Mouse (Mus musculus): Measurements from ENCODE around the gene Fcho1. TPM values are rescaled to one million over a fixed set of nuclear protein-coding genes. Genes with fewer than 3 reads are reported as not detected.
"Not testable (repeated sequence)": the region's sequence is repeated elsewhere in the genome, so short reads cannot be mapped to it uniquely, and the experiment has no call there.

Fcho1 gene
- total RNA-seq, 2 experiments from 2014 or later: 8.4 to 9.8 TPM

GRCm38 (mm10) chr8:71719218-71719617, 6.3 kb downstream of the Fcho1 start:
- no peak for DNase-seq (ENCODE audit: low spot score in 2 of 2)

GRCm38 (mm10) chr8:71718252-71718651, 7.3 kb downstream of the Fcho1 start:
- no peak for DNase-seq (ENCODE audit: low spot score in 2 of 2)

- no peak for DNase-seq (ENCODE audit: low spot score in 2 of 2)
These were observed 8.4 kb downstream of the Fcho1 start for GRCm38 (mm10) chr8:71717096-71717495.

- no peak for DNase-seq (ENCODE audit: low spot score in 2 of 2)
These were observed 8.9 kb downstream of the Fcho1 start for GRCm38 (mm10) chr8:71716561-71717053.

- no peak for DNase-seq (ENCODE audit: low spot score in 2 of 2)
These were observed 10.0 kb downstream of the Fcho1 start for GRCm38 (mm10) chr8:71715531-71715930.

GRCm38 (mm10) chr8:71711574-71711973, 13.9 kb downstream of the Fcho1 start:
- DNase-seq (ENCODE audit: low spot score in 2 of 2): no peak

- peak; percentile 53 to 58 for DNase-seq (ENCODE audit: low spot score in 2 of 2)
These were observed 15.6 kb downstream of the Fcho1 start for GRCm38 (mm10) chr8:71709800-71710446.

GRCm38 (mm10) chr8:71709134-71709799, 16.2 kb downstream of the Fcho1 start:
- no peak for DNase-seq (ENCODE audit: low spot score in 2 of 2)

GRCm38 (mm10) chr8:71707874-71708273, 17.6 kb downstream of the Fcho1 start:
- DNase-seq (ENCODE audit: low spot score in 2 of 2): no peak

GRCm38 (mm10) chr8:71703400-71703799, 22.1 kb downstream of the Fcho1 start:
- not testable (repeated sequence) for DNase-seq (ENCODE audit: low spot score in 2 of 2)

- no peak for DNase-seq (ENCODE audit: low spot score in 2 of 2)
These were observed 22.6 kb downstream of the Fcho1 start for GRCm38 (mm10) chr8:71702923-71703322.

GRCm38 (mm10) chr8:71702087-71702432, 23.5 kb downstream of the Fcho1 start:
- DNase-seq (ENCODE audit: low spot score in 2 of 2): no peak

- DNase-seq (ENCODE audit: low spot score in 2 of 2): no peak
These were observed 24.0 kb downstream of the Fcho1 start, which contains the start of gene B3gnt3 for GRCm38 (mm10) chr8:71701414-71702086. Gene B3gnt3 (minus strand): TSS chr8:71701789.

- DNase-seq (ENCODE audit: low spot score in 2 of 2): no peak
These were observed 24.8 kb downstream of the Fcho1 start for GRCm38 (mm10) chr8:71700493-71701269.

GRCm38 (mm10) chr8:71695456-71695855, 30.1 kb downstream of the Fcho1 start:
- not testable (repeated sequence) for DNase-seq (ENCODE audit: low spot score in 2 of 2)

GRCm38 (mm10) chr8:71693166-71694041, 32.1 kb downstream of the Fcho1 start:
- DNase-seq (ENCODE audit: low spot score in 2 of 2): no peak

GRCm38 (mm10) chr8:71692509-71692908, 33.0 kb downstream of the Fcho1 start:
- no peak for DNase-seq (ENCODE audit: low spot score in 2 of 2)

GRCm38 (mm10) chr8:71689028-71689427, 36.5 kb downstream of the Fcho1 start, which contains the start of gene Insl3:
Gene Insl3 (plus strand): TSS chr8:71689214.
- DNase-seq (ENCODE audit: low spot score in 2 of 2): no peak

GRCm38 (mm10) chr8:71687616-71688015, 37.9 kb downstream of the Fcho1 start:
- no peak for DNase-seq (ENCODE audit: low spot score in 2 of 2)

GRCm38 (mm10) chr8:71686143-71686734, 39.3 kb downstream of the Fcho1 start:
- no peak for DNase-seq (ENCODE audit: low spot score in 2 of 2)

Measured in adrenal gland, postnatal 4 days (tissue).